Mouse (Mus musculus) MEL (cell line): ENCODE data around the gene Olfr1393. TPM values are rescaled to one million over a fixed set of nuclear protein-coding genes. Genes with fewer than 3 reads are reported as not detected.

Source experiments
- DNase-seq: peaks from one replicate; pipeline ENCODE4 v3.0.0; 2011; ENCODE audit warnings: low read depth, low spot score
- H3K27ac ChIP-seq: 2 replicates; pipeline ENCODE4 v1.5.1; 2012; ENCODE audit warnings: low read depth, mild to moderate bottlenecking, control low read depth, low read length, moderate library complexity; ENCODE audit not compliant: control insufficient read depth
- H3K27me3 ChIP-seq, 2 experiments: fragments of 150-350 bp in 1 of 2; sonication (generic) in 1 of 2; 2 replicates each; pipeline ENCODE4 v1.6.1; 2012; ENCODE audit warnings: low read length in 2 of 2, mild to moderate bottlenecking in 2 of 2, improper control_type of control experiment in 1 of 2, moderate library complexity in 1 of 2; ENCODE audit not compliant: insufficient read depth in 2 of 2, control insufficient read depth in 1 of 2
- H3K36me3 ChIP-seq, 2 experiments: 2 replicates each; pipeline ENCODE4 v1.6.1; 2012 to 2014; ENCODE audit warnings: low read length in 2 of 2, improper control_type of control experiment in 1 of 2, inconsistent platforms in 1 of 2, mild to moderate bottlenecking in 1 of 2; ENCODE audit not compliant: insufficient read depth in 2 of 2, control insufficient read depth in 1 of 2
- H3K4me1 ChIP-seq, 2 experiments: fragments of 150-350 bp in 1 of 2; sonication (generic) in 1 of 2; 2 replicates each; pipeline ENCODE4 v1.6.1; 2012; ENCODE audit warnings: low read length in 2 of 2, improper control_type of control experiment in 1 of 2, mild to moderate bottlenecking in 1 of 2; ENCODE audit not compliant: insufficient read depth in 2 of 2, control insufficient read depth in 1 of 2
- H3K4me3 ChIP-seq, 2 experiments: fragments of 150-350 bp in 1 of 2; sonication (generic) in 1 of 2; 2 replicates each; pipeline ENCODE4 v1.5.1; 2012; ENCODE audit warnings: low read depth in 2 of 2, low read length in 2 of 2, mild to moderate bottlenecking in 2 of 2, moderate library complexity in 2 of 2, control low read depth in 1 of 2, improper control_type of control experiment in 1 of 2; ENCODE audit not compliant: control insufficient read depth in 1 of 2, insufficient read depth in 1 of 2
- H3K79me2 ChIP-seq: 2 replicates; pipeline ENCODE4 v1.6.1; 2012; ENCODE audit warnings: mild to moderate bottlenecking, low read length, moderate library complexity; ENCODE audit not compliant: control insufficient read depth, poor library complexity, insufficient read depth
- H3K9ac ChIP-seq: 2 replicates; pipeline ENCODE4 v1.6.1; 2012; ENCODE audit warnings: low read depth, mild to moderate bottlenecking, control low read depth, low read length, moderate library complexity; ENCODE audit not compliant: control insufficient read depth, poor library complexity, severe bottlenecking
- H3K9me3 ChIP-seq: fragments of 150-350 bp; sonication (generic); replicated peaks from 2 replicates; pipeline ENCODE4 v1.6.1; 2012; ENCODE audit warnings: mild to moderate bottlenecking, low read length, improper control_type of control experiment, moderate library complexity; ENCODE audit not compliant: insufficient read depth
- BHLHE40 ChIP-seq: IDR thresholded peaks from 2 replicates; pipeline ENCODE4 v1.6.1; 2012; ENCODE audit warnings: low read depth, mild to moderate bottlenecking, inconsistent platforms, low read length, improper control_type of control experiment, borderline replicate concordance
- CHD2 ChIP-seq: IDR thresholded peaks from 2 replicates; pipeline ENCODE4 v1.6.1; 2011; ENCODE audit warnings: low read length, improper control_type of control experiment
- CTCF ChIP-seq, 3 experiments: IDR thresholded peaks in 2 of 3; conservative IDR thresholded peaks in 1 of 3; 2 replicates each; pipeline ENCODE4 v1.5.1; 2011 to 2012; ENCODE audit warnings: low read length in 3 of 3, low read depth in 2 of 3, mild to moderate bottlenecking in 2 of 3, improper control_type of control experiment in 1 of 3, inconsistent platforms in 1 of 3, mixed read lengths in 1 of 3, moderate library complexity in 1 of 3; ENCODE audit not compliant: control insufficient read depth in 1 of 3, insufficient read depth in 1 of 3, poor library complexity in 1 of 3, severe bottlenecking in 1 of 3
- E2F4 ChIP-seq: IDR thresholded peaks from 2 replicates; pipeline ENCODE4 v1.6.1; 2011; ENCODE audit warnings: low read depth, low read length, improper control_type of control experiment, borderline replicate concordance
- GATA1 ChIP-seq: IDR thresholded peaks from 2 replicates; pipeline ENCODE4 v1.6.1; 2011; ENCODE audit warnings: low read depth, low read length, improper control_type of control experiment
- HCFC1 ChIP-seq: IDR thresholded peaks from 2 replicates; pipeline ENCODE4 v1.6.1; 2012; ENCODE audit warnings: low read depth, mild to moderate bottlenecking, inconsistent platforms, low read length, improper control_type of control experiment, moderate library complexity
- JUND ChIP-seq: IDR thresholded peaks from 2 replicates; pipeline ENCODE4 v1.6.1; 2011; ENCODE audit warnings: low read depth, mild to moderate bottlenecking, improper control_type of control experiment, low read length
- KAT2A ChIP-seq: conservative IDR thresholded peaks from 2 replicates; pipeline ENCODE4 v1.6.1; 2012; ENCODE audit warnings: low read depth, low read length, improper control_type of control experiment, inconsistent platforms
- MAX ChIP-seq: IDR thresholded peaks from 2 replicates; pipeline ENCODE4 v1.6.1; 2011; ENCODE audit warnings: low read length, improper control_type of control experiment
- MXI1 ChIP-seq: IDR thresholded peaks from 2 replicates; pipeline ENCODE4 v1.6.1; 2011; ENCODE audit warnings: mild to moderate bottlenecking, low read depth, low read length, improper control_type of control experiment
- MYB ChIP-seq: IDR thresholded peaks from 2 replicates; pipeline ENCODE4 v1.6.1; 2011; ENCODE audit warnings: mild to moderate bottlenecking, low read depth, low read length, improper control_type of control experiment
- POLR2AphosphoS2 ChIP-seq: IDR thresholded peaks from 2 replicates; pipeline ENCODE4 v1.6.1; 2011; ENCODE audit warnings: low read length, improper control_type of control experiment
- RCOR1 ChIP-seq: IDR thresholded peaks from 2 replicates; pipeline ENCODE4 v1.6.1; 2012; ENCODE audit warnings: low read depth, mild to moderate bottlenecking, inconsistent platforms, low read length, improper control_type of control experiment
- SIN3A ChIP-seq: IDR thresholded peaks from 2 replicates; pipeline ENCODE4 v1.6.1; 2012; ENCODE audit warnings: low read length, improper control_type of control experiment, inconsistent platforms
- SMC3 ChIP-seq: IDR thresholded peaks from 2 replicates; pipeline ENCODE4 v1.6.1; 2011; ENCODE audit warnings: low read depth, low read length, improper control_type of control experiment
- TAL1 ChIP-seq: IDR thresholded peaks from 2 replicates; pipeline ENCODE4 v1.6.1; 2012; ENCODE audit warnings: mild to moderate bottlenecking, inconsistent platforms, low read length, moderate library complexity, mixed read lengths
- TBP ChIP-seq: IDR thresholded peaks from 2 replicates; pipeline ENCODE4 v1.8.0; 2011; ENCODE audit warnings: low read depth, low read length, improper control_type of control experiment
- USF1 ChIP-seq: IDR thresholded peaks from 2 replicates; pipeline ENCODE4 v1.6.1; 2014; ENCODE audit warnings: low read depth, mild to moderate bottlenecking, inconsistent platforms, low read length, improper control_type of control experiment, moderate library complexity
- USF2 ChIP-seq, 2 experiments: IDR thresholded peaks; 2 replicates each; pipeline ENCODE4 v1.6.1; 2011 to 2012; ENCODE audit warnings: improper control_type of control experiment in 2 of 2, low read length in 2 of 2, borderline replicate concordance in 1 of 2, inconsistent platforms in 1 of 2, low read depth in 1 of 2, mild to moderate bottlenecking in 1 of 2; ENCODE audit not compliant: insufficient read depth in 1 of 2
- ZMIZ1 ChIP-seq: IDR thresholded peaks from 2 replicates; pipeline ENCODE4 v1.6.1; 2012; ENCODE audit warnings: low read depth, mild to moderate bottlenecking, inconsistent platforms, low read length, improper control_type of control experiment, moderate library complexity
- polyA plus RNA-seq, 2 experiments: library from polyadenylated mRNA; stranded (reverse) in 1 of 2; unstranded in 1 of 2; fragments of >175 nt in 1 of 2; fragments of >200 nt in 1 of 2; gene quantifications; 2 replicates each; pipeline versions ENCODE4 v1.2.1 to v1.2.4; 2012; ENCODE audit warnings: low replicate concordance in 2 of 2, low read depth in 1 of 2; ENCODE audit not compliant: insufficient read length in 2 of 2, insufficient read depth in 1 of 2, missing spikeins in 1 of 2
- total RNA-seq: library from RNA; depleted of rRNA; stranded (reverse); fragments of 300-350 nt; gene quantifications from 2 replicates; pipeline ENCODE4 v1.2.3, GENCODE M21; 2012

The Olfr1393 gene
- total and polyA plus RNA-seq, 3 experiments: not detected

DNA sequence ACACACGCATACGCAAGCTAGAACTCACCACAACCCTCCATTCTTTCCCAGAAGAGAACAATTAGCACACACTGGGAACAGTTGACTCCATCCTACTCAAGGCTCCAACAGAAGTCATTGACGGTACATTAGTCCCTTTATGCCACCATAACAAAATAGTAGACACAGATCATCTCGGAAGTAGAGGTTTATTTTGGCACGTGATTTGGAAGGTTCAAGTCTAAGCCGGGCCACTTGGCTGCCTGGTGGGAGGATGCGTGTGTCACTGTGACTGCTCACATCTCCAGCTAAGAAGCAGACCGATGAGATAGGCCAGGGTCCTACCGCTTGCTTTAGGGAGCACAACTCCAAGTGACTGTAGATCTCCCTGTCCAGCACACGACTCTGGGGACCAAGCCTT lies 10.8 kb upstream of the Olfr1393 start:
- TF ChIP-seq TAL1 (no peak), SIN3A (no peak), MAX (no peak), USF1 (no peak), TBP (no peak), ZMIZ1 (no peak), POLR2AphosphoS2 (no peak)

DNA sequence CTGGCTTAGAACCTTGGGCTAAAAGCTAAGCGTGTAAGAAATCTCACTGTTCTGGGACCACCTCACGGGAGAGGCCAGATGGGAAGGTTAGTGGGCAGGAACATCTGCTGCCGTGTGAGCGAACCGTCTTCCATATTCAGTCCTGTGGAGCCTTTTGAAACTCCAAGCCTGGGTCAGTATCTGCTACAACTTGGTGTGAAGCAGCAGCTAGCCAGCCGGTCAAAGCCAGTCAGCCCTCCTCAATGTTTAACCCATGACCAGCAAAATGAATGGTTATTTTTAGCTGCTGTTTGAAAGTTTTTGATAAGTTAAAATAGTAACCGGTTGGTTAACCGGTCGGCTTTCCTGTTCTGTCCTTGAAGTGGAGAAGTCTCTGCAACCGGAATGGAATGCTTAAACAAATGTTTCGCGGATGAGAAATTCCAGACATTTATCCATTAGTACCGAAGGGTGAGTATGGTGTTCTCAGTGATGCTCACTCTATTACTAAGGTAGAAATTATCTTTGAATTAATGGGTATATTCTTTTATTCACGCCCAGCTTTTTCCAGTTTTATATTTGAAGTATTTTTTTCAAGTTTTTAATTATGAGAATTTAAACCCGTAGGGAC lies 10.0 kb upstream of the Olfr1393 start:
- no peak overlapping the region for H3K27ac ChIP-seq
- no peak for TF ChIP-seq CTCF (IDR thresholded peaks at IDR 0.05 in 2 of 3, conservative IDR thresholded peaks at IDR 0.05 in 1 of 3; ENCODE audit: control insufficient read depth in 1 of 3, insufficient read depth in 1 of 3, low read depth in 2 of 3, low read length in 3 of 3, poor library complexity in 1 of 3, severe bottlenecking in 1 of 3)
- TF ChIP-seq CHD2: no peak
- TF ChIP-seq USF1: no peak
- no peak for TF ChIP-seq MYB
- TF ChIP-seq SMC3: no peak
- TF ChIP-seq KAT2A: no peak
- TF ChIP-seq GATA1: no peak
- no peak for TF ChIP-seq USF2 (IDR thresholded peaks at IDR 0.05; ENCODE audit: borderline replicate concordance in 1 of 2, insufficient read depth in 1 of 2, low read depth in 1 of 2, low read length in 2 of 2)
- TF ChIP-seq HCFC1: no peak
- no peak for TF ChIP-seq E2F4
- no peak for TF ChIP-seq BHLHE40
- no peak for TF ChIP-seq RCOR1
- TF ChIP-seq JUND: no peak
- no peak for TF ChIP-seq MXI1
- TF ChIP-seq, all 39 proteins: peak for 0
- no peaks in the 10 kb centered on the region for H3K79me2 ChIP-seq
- H3K9me3 ChIP-seq: no peaks in the 10 kb centered on the region
- no peak for DNase-seq
- H3K9ac ChIP-seq: no peak overlapping the region
- H3K36me3 ChIP-seq: no peaks in the 10 kb centered on the region
- peaks cover 0 to 2% of the 10 kb centered on the region in 2 experiments; a peak in 1 of 4 replicates for H3K27me3 ChIP-seq
- H3K4me1 ChIP-seq: no peaks in the 10 kb centered on the region
- no peak overlapping the region for H3K4me3 ChIP-seq

More for the DNA sequence above, 10.8 kb upstream of the Olfr1393 start:
- Histone ChIP-seq H3K27me3 (no peaks in the 10 kb centered on the region), H3K9ac (no peak overlapping the region), H3K27ac (no peak overlapping the region), H3K9me3 (no peaks in the 10 kb centered on the region), H3K4me3 (no peak overlapping the region), H3K79me2 (no peaks in the 10 kb centered on the region), H3K4me1 (no peaks in the 10 kb centered on the region), H3K36me3 (no peaks in the 10 kb centered on the region)
- DNase-seq: no peak
